Comparison of ENCODE assay signal across 10 mouse cellular contexts in genomic region chr15:102743996-102744395, GRCm38 (mm10). TPM values are rescaled to one million over a fixed set of nuclear protein-coding genes. Genes with fewer than 3 reads are reported as not detected.
DNase-seq lines count a peak whose midpoint lies in the region; ATAC-seq lines count a peak whose summit lies in the region.
"Had no signal": no experiment of that assay in that cellular context is flagged by ENCODE, and none has a peak within 500 bp of the region (broad histone marks: within the 10 kb centered on the region; RNA-seq: fewer than 3 reads in every experiment).

No protein-coding gene starts in this region.

- H3K9me3 ChIP-seq in hindbrain, embryonic 10.5 days = no peaks in the 10 kb centered on the region
- no peaks in the 10 kb centered on the region for H3K9me3 ChIP-seq in midbrain, embryonic 11.5 days (ENCODE audit: control insufficient read depth, low read length)
- H3K9me3 ChIP-seq: lung, embryonic 15.5 days had no signal

- WGBS in hindbrain, embryonic 10.5 days = under 1% methylated on average over 14 of the region's 14 CpGs
- whole genome bisulfite sequencing in midbrain, embryonic 11.5 days = 1% methylated on average over 13 of the region's 14 CpGs

- no peak for ATAC-seq in CD4-positive, CD25-positive, alpha-beta regulatory T cell, adult 4 months
- peak; percentile 84 for ATAC-seq in midbrain, embryonic 11.5 days (ENCODE audit: low FRiP score)

- peaks cover 97% of the 10 kb centered on the region for H3K27me3 ChIP-seq in hindbrain, embryonic 10.5 days (ENCODE audit: insufficient read depth, poor library complexity, severe bottlenecking)
- peaks cover 67% of the 10 kb centered on the region for H3K27me3 ChIP-seq in midbrain, embryonic 11.5 days (ENCODE audit: control insufficient read depth, insufficient read depth, low read length)

- H3K4me3 ChIP-seq in hindbrain, embryonic 10.5 days = peak overlapping the region; percentile 37
- H3K4me3 ChIP-seq in midbrain, embryonic 11.5 days (ENCODE audit: low read depth, low read length) = no peak overlapping the region
- H3K4me3 ChIP-seq: lung, embryonic 15.5 days had no signal

- DNase-seq in CD4-positive, CD25-positive, alpha-beta regulatory T cell, adult 2 months (ENCODE audit: low read depth, low spot score) = peak; percentile 36
- peak; percentile 53 for DNase-seq in ZHBTc4 (ENCODE audit: low read depth, low spot score)
- DNase-seq in hindbrain, embryonic 10.5 days (ENCODE audit: low spot score) = peak; percentile 84
- DNase-seq in midbrain, embryonic 11.5 days (ENCODE audit: low spot score, missing footprints) = peak; percentile 96
- DNase-seq in gastrocnemius, adult 18-20 months (ENCODE audit: low spot score) = no peak
- no peak for DNase-seq in B cell, adult 2 months
- DNase-seq in testis, postnatal 14 days (ENCODE audit: low spot score) = no peak

- H3K36me3 ChIP-seq in hindbrain, embryonic 10.5 days = no peaks in the 10 kb centered on the region
- no peaks in the 10 kb centered on the region for H3K36me3 ChIP-seq in midbrain, embryonic 11.5 days (ENCODE audit: control insufficient read depth, insufficient read depth, low read length)
- H3K36me3 ChIP-seq: lung, embryonic 15.5 days had no signal

- H3K27ac ChIP-seq in hindbrain, embryonic 10.5 days = peak overlapping the region; percentile 89
- peak overlapping the region; percentile 62 for H3K27ac ChIP-seq in midbrain, embryonic 11.5 days (ENCODE audit: low read depth, low read length)
- H3K27ac ChIP-seq: kidney, postnatal 0 days; lung, embryonic 15.5 days had no signal

- H3K4me1 ChIP-seq in hindbrain, embryonic 10.5 days (replicated peaks) = peaks cover 55% of the 10 kb centered on the region
- H3K4me1 ChIP-seq in midbrain, embryonic 11.5 days (ENCODE audit: control insufficient read depth, insufficient read depth, low read length) = peaks cover 24% of the 10 kb centered on the region

- H3K4me2 ChIP-seq in midbrain, embryonic 11.5 days = peak overlapping the region; percentile 35
- H3K4me2 ChIP-seq: lung, embryonic 15.5 days had no signal

- H3K9ac ChIP-seq in midbrain, embryonic 11.5 days (ENCODE audit: low read length) = peak overlapping the region; percentile 68
- H3K9ac ChIP-seq: lung, embryonic 15.5 days had no signal

RNA-seq across cellular contexts. Expression of gene Calcoco1, which starts 22.0 kb away (rescaled TPM):
- polyA plus RNA-seq in CD4-positive, CD25-positive, alpha-beta regulatory T cell, adult 4 months (2017; shearing (Covaris generic)) = 10 to 100 TPM; 37.8 to 60.1 TPM
- 32.1 and 38.5 TPM in 2 replicates for polyA plus RNA-seq in hindbrain, embryonic 10.5 days (2016; fragmentation: Nextera tagmentation; extraction: Ambion mirVana)
- polyA plus RNA-seq in midbrain, embryonic 11.5 days (2014; fragmentation: Nextera tagmentation; extraction: Ambion mirVana) = 27.5 and 28.3 TPM in 2 replicates
- total RNA-seq in gastrocnemius, adult 18-20 months (2021) = 10 to 100 TPM; 72.7 to 73.2 TPM

Comparison
In these comparisons a context has a peak if more than half of its experiments do, and no peak if none do; other contexts are left out.
1. DNase-seq: peak in CD4-positive, CD25-positive, alpha-beta regulatory T cell, adult 2 months (single experiment), ZHBTc4 (single experiment), hindbrain, embryonic 10.5 days (single experiment) and midbrain, embryonic 11.5 days (single experiment); none in gastrocnemius, adult 18-20 months (single experiment), B cell, adult 2 months (0 of 2) and testis, postnatal 14 days (single experiment).